Mouse (Mus musculus): ENCODE data around the gene Oscar.
A peak's percentile ranks its signal among the peaks of the same experiment; 100 is the strongest.

- TF ChIP-seq CTCF (IDR thresholded peaks at IDR 0.05; ENCODE audit: low read depth, low read length) (no peak), EP300 (IDR thresholded peaks at IDR 0.05; ENCODE audit: insufficient read depth, low read depth, low read length) (no peak), POLR2A (IDR thresholded peaks at IDR 0.05; ENCODE audit: insufficient read depth, low read length) (peak; percentile 70)
Observed at GRCm38 (mm10) chr7:3595146-3595545, 20.8 kb downstream of the Oscar start.
